Mouse (Mus musculus): ENCODE measurements around the gene Kcnj8.

Kcnj8 gene

DNA sequence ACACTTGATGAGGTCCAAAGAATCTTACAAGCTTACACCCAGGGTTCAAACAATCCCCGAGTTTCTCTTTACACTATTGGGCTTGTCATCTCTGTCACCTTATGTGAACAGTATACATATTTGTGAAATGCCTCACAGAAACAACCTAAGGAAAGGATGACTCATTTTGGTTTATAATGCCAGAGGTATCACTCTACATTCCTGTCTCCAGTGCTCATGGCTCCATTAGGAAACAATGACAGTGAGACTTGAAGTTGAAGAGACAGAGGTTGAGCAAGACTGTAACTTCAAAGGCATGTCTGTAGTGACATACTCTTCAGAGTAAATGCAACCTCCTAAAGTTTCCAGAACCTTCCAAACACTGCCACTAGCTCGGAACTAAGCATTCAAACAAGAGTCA, 23.0 kb downstream of the Kcnj8 start:
- no peak for DNase-seq

DNA sequence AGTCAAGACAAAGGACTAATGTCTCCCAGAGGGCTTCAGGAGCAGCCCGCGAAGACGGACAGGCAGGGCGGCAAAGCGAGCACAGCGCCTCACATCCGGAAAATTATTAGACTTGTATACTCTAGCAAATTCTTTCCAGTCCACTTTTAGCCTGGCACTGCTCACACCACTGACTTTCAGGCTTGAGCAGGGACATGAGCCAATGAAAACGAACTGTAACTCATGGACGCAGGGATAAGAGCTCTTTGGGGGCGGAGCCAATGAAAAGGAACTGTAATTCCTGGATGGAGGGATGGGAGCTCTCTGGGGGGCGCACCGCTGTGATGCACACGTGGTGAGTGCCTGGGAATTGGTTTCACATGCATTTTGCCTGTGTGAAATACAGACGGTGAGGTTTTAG, 26.3 kb downstream of the Kcnj8 start:
- DNase-seq, result peak; percentile 96

DNA sequence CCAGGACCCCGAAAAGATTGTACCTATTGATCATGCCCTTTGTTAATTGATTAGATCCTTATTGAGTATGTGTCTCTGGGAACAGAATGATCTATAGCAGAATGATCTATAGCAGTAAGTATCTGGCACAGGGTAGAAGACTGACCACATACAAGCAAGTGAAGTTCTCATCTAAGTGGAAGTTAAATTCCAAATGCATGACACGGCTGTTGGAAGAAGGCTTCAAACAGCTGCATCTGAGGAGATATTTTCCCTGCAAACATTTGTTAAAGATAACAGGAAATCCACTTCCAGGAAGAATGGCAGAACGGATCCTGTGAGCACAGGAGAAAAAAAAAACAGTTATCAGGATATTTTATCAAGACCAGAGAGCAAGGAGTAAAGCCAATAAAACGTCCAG, 27.8 kb downstream of the Kcnj8 start:
- DNase-seq, result peak; percentile 79

DNA sequence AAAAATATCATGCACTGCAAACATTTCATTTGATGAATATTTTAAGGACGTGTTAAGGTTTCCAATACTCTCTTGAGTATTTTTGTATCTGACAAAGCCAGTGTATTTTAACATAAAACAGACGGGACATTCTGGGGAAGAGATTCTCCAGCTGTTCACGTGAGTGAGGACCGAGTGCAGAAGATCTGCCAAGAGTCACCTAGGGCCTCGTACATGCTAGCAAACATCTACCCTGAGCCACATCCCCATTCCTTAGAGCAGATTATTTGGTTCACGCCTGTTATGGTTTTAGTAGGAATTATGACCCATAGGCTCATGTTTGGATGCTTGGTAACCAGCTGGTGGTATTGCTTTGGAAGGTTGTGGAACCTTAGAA, 28.6 kb downstream of the Kcnj8 start:
- peak; percentile 64 for DNase-seq

DNA sequence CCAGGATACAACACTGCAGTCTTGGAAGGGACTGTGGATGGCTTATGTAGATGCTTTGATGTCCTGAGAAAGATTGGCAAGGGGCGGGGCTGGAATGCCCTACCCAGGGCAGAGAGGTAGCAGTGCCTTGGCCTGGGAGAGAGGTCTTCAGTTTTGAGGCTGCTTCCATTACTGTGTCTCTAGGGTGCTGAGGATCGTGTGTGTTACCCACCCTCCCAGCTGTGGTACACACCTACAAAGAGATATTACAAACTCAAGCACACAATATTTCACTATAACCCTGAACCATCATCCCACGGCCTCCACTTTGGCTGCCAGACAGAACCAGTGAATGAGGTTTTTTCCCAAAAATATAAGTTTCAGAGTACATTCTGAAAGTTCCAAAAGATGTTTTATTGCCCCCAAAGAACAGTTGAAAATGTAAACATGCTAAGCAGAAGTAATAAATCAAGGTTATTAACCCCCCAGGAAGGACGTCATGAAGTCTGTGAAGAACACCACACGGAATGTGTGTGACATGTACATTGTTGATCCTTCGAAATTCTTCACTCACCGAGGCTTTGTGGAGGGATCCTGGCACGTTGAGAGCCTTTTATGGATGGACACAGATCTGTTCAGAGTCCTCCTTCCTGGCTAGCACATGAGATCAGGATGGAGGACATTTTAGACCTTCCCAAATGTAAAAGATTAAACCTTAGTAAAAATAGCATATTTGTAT, 29.2 kb downstream of the Kcnj8 start:
- DNase-seq, result peak; percentile 74

DNA sequence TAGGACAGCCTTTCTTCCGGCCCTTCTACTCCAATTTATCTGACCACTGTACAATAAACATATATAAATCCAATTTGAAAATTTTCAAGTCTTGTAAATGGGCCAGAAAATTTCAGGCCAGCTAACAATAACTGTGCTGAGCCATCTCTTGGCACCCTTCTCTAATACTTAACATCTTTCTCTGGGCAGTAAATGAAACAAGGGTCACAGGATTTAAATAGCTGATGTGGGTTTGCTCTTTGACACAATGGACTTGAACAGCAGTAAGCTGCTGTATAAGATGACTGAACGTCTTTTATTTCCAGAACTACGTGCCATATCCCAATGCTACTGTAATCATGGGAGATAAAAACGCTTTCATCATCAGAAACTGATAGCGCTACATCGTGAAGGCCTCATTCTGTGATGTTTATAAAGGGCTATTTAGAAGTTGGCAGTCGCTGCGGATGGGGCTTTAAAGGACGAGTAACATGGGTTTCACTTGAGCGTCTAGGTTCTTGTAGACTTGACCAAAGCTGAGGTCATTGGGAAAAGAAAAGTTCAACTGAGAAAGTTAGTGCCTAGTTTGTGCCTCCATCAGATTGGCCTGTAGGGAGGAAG, 30.8 kb downstream of the Kcnj8 start:
- peak; percentile 70 for DNase-seq

DNA sequence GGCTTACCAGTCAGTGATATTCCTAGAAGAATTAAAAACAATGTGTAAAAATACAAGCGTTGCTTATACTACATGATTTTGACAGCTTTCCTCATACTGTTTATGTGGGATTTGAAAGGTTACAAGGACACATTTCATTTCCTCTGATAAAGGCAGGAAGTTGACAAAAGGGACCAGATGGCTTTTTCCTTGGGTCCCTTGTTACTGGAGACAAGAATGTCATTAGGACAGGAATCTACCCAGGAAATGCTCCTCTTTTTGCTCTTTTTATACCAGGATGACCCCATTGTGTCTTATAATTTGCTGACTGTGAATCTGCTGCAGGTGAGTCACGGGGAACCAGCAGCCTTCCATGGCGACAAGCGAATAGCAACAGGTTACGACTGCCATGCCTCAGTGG, 31.3 kb downstream of the Kcnj8 start:
- peak; percentile 61 for DNase-seq

DNA sequence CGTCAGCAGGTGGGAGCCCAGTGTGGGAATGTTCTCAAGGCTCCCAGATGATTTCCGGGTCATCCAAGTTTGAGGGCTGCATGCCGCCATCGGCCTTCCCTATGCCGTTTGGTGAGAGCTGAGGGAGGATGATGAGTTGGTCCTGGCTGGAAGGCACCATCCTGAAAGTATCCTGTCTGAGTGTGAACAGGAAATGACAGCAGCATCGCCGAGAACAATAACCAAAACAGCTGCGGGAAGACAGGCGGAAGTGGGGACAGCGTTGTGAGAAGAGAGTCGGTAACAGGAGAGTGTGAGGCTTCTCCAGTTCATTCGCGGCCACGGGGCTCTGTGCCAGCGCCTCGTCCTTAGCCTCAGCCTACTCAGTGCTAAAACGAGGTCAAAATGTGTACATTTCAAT, 32.9 kb downstream of the Kcnj8 start:
- DNase-seq, result peak; percentile 98

DNA sequence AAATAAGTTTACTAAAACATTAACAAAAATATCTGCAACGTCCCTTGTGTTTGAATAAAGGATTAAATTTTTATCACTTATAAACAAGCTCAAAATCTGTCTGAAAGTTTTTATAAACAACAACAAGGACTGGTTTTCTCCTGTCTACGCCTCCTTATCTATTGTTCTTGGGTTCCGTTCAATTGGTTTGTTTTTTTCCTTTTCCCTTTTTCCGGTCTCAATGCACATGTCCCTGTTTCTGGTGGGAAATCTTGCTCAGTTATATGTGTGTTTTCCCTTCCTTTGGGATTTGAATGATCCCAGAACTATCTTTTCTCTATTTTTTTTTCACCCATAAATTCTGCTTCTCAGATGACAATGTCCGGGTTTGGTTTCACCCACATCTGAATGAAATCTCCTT, 38.0 kb downstream of the Kcnj8 start:
- DNase-seq, result no peak

DNA sequence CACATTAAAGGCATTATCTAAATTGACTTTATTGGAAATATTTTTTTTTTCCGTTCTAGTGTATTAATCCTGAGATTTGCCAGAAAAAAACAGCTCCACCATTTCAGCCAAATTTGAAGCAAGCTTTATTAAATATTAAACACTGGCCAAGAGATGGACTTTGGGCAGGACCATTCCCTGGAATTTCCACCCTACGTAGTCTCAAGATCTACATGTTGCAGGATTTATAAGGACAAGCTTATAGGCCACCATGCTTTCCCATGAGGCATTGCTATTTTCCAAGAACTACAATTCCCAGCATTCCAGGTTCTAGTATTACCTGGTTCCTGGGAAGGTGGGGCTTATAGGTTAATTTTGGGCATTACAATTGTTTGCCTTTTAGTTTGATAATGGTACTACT, 38.7 kb downstream of the Kcnj8 start:
- DNase-seq, result no peak

DNA sequence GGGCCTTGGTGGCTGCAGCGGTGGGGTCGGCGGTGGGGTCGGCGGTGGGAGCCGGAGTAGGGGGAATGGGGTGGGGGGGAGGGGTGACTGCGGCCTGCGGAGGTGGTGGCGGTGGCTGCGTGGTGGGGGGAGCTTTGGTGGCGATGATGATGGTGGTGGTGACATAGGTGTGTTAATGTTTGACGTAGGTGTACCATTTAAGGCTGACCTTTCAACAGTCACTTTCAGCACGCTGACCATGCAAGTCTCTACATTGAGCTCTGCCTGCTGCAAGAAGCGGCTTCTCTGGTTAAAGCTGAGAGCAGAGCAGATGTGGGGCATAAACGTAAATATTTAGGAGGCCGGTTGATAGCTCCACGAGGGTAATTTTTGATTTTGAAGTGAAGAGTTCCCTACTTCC, 39.3 kb downstream of the Kcnj8 start:
- no peak for DNase-seq

DNA sequence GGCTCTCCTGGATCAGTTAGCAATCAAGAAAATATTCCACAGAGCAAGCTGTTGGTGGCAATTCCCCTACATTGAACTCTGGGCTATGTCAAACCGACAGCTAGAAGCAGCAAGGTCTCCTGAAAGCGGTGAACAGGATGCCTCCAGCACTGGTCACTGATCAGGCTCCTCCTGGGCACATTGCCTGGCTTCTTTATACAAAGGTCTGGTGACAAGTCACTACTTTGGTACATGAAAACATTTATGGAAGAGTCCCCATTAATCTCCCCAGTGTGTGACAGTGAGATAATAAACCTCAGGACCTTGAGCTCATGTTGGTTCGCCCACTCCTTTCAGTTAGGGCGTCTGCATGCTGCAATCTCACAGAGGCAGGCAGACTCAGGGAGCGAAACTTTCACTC, 41.0 kb downstream of the Kcnj8 start:
- DNase-seq, result peak; percentile 86

DNA sequence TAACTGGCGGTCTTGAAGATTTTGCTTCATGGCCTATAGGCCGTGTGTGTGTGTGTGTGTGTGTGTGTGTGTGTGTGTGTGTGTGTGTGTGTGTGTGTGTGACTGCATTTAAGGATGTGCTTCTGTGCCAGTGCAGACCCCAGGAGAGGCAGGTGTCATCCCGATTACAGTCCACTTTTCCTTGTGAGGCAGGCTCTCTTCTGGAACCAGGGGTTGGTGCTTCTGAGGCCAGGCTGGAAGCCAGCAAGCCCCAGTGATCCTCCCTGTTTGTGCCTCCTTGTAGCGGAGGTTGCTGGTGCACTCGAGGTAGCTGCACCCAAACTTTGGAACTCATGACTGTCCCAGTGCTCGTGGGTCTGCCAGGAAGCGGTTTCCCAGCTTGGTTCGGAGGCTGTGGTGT, 41.7 kb downstream of the Kcnj8 start:
- peak; percentile 86 for DNase-seq

DNA sequence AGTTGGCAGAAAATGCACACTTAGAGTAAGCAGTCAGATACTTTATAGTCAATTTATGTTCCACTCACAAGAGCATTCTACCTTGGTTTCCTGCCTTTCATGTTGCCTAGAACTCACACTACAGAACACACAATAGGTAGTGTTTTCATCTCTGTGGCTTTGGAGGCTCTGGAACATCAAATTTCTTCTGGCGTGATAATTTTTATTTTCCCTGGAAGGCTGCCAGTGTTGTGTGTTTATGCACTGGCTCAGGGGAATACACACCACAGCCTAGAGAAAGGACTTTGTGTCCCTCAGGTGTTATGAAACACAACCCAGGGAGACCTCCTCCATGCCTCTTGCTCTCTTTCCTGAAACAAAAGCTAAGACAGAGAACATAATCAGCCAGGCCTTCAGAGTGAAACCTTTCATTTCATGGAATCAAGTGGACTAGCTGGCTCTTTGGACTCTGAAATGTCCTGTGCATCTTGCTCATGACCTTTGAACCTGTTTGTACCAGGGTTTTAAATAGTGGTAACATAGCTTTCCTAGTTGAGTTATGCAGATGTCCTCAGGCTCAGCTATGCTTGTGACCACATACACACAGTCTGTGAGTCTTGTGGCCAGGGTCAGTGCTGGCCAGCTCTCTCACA, 43.4 kb downstream of the Kcnj8 start:
- DNase-seq, result peak; percentile 91

DNA sequence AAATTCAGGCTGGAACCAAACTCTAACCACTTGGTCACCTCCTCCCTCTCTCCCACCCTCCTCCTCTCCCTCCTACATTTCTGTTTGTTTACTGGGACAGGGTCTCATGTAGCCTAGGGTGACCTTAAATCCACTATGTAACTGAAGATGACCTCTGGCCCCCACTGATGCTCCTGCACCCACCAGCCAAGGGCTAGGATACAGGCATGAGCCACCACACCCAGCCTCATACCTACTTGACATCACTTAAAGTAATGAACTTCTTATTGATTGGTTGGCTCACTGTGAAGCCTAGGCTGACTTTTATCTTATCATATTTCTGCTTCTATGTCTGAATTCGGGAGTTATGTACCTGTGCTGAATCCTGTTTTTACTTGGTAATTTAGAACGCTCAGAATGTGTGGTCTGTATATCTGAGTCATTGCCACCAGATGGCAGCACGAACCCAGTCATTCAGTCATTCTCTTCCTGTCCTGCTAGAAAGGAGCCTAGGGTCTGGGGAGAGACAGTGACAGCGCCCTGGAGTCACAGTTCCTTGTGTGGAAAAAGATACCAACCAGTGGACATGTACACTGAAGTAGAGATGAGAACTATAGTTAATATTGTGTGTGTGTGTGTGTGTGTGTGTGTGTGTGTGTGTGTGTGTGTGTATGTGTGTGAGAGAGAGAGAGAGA, 46.6 kb downstream of the Kcnj8 start:
- peak; percentile 92 for DNase-seq

DNA sequence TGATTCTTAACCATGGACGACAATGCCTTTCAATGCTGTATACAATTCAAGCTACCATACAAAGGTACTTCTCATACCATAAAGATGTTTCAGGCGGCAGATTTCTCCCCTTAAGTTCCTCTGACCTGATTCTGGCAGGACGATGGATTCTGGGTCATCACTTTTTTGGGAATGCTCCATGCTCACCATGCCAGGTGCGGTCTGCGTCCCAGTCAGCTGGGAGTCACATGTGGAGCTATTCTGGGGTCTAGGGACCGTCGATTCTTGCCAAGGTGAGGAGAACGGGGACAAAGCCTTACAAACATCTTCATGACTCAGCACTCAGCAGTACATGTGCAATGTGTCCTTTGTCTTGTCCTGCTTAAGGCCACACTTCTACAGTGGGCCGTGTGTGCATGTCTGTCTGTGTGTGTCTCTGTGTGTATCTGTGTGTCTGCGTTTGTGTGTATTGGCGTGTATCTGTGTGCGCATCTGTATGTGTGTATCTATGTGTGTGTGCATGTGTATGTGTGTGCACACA, 49.8 kb downstream of the Kcnj8 start:
- DNase-seq, result peak; percentile 97

DNA sequence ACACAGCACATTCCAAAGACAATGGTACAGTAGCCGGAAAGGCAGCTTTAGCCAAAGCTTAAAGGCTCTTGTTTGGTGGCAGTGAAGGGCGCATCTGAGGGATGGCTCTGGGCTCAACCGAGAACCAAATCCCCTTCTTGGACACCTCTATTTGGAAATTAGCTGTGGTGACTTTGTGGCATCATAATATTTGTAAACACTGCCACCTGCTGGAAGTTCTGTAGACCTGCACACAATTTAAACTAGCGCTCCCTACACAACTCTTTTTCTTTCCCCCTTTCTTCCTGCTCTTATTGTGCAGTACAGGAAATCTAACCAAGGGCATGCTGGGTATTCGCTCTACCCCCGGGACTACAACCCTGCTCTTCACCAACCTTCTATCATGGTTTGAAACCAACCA, 52.3 kb downstream of the Kcnj8 start:
- DNase-seq, result no peak

DNA sequence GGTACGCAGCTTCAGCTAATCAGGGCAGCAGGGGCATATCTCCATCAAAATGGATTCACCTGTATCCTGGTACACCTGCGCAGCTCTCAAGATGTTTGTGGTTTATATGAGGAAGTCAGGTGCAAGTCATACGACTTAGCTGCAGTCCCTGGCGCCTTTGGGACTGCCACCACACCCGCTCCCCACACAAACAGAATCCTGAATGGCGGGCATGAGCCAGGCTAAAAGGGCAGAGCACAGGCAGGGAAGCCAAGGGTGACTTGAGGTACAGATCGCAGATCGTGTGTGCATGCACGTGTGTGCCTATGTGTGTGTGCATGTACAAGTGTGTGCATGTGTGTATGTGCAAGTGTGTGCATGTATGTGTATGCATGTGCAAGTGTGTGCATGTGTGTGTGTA, 56.0 kb downstream of the Kcnj8 start:
- DNase-seq, result peak; percentile 86

DNA sequence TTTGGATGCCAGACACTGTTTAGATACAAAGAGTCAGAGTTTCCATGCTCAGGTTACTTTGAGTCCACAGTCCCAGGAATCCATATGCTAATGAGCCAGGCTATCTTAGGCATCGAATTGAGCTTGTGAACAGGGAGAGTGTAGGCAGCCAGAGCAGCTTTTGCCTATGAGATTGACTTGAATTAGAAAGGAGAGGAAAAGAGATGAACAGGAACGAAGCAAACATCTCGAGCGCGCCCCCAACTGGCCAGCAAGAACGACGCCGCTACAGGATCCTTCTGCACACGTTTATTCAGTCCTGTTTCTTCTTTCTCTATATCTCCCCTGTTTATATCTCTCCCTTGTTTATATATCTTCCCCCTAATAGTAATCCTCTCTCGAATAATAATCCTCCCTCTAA, 56.5 kb downstream of the Kcnj8 start:
- DNase-seq, result no peak

Measured in heart, adult 11 months (tissue).